Mouse (Mus musculus): Measurements from ENCODE around the gene Phf1. TPM values are rescaled to one million over a fixed set of nuclear protein-coding genes. Genes with fewer than 3 reads are reported as not detected.
A peak's percentile ranks its signal among the peaks of the same experiment; 100 is the strongest.

Gene Phf1
- total and polyA plus RNA-seq, 2 experiments from 2014 or later = 32.8 to 53.5 TPM

- peak overlapping the region; percentile 70 for H3K9ac ChIP-seq (replicated peaks; ENCODE audit: low read length, poor library complexity, severe bottlenecking)
- peaks cover 40% of the 10 kb centered on the region for H3K4me1 ChIP-seq (ENCODE audit: insufficient read depth, low read length)
- H3K4me3 ChIP-seq (ENCODE audit: low read depth, low read length) = peak overlapping the region; percentile 37
- no peak for DNase-seq (ENCODE audit: low spot score)
- H3K9me3 ChIP-seq (ENCODE audit: low read length) = no peaks in the 10 kb centered on the region
- peaks cover 30% of the 10 kb centered on the region for H3K36me3 ChIP-seq (ENCODE audit: insufficient read depth, low read length)
- peak overlapping the region; percentile 71 for H3K27ac ChIP-seq (ENCODE audit: low read depth, low read length)
- H3K4me2 ChIP-seq (ENCODE audit: low read depth, low read length, poor library complexity, severe bottlenecking) = peak overlapping the region; percentile 86
- no peak for TF ChIP-seq CTCF (IDR thresholded peaks at IDR 0.05)
- 7% methylated on average over 22 of the region's 23 CpGs for WGBS
- H3K27me3 ChIP-seq (ENCODE audit: insufficient read depth, low read length) = no peaks in the 10 kb centered on the region
- ATAC-seq (ENCODE audit: low FRiP score) = no peak
These were observed 19.4 kb downstream of the Phf1 start for GRCm38 (mm10) chr17:26951952-26952877.

GRCm38 (mm10) chr17:26953201-26953600 lies 20.3 kb downstream of the Phf1 start:
- Histone ChIP-seq H3K27ac (ENCODE audit: low read depth, low read length) (no peak overlapping the region), H3K4me2 (ENCODE audit: low read depth, low read length, poor library complexity, severe bottlenecking) (peak overlapping the region; percentile 86), H3K4me3 (ENCODE audit: low read depth, low read length) (no peak overlapping the region), H3K4me1 (ENCODE audit: insufficient read depth, low read length) (peaks cover 34% of the 10 kb centered on the region; the same call in 1 of the 2 replicates), H3K36me3 (ENCODE audit: insufficient read depth, low read length) (peaks cover 40% of the 10 kb centered on the region), H3K9ac (replicated peaks; ENCODE audit: low read length, poor library complexity, severe bottlenecking) (peak overlapping the region; percentile 19; the same call in 1 of the 2 replicates), H3K9me3 (ENCODE audit: low read length) (no peaks in the 10 kb centered on the region), H3K27me3 (ENCODE audit: insufficient read depth, low read length) (no peaks in the 10 kb centered on the region)
- DNase-seq (ENCODE audit: low spot score) = no peak
- 23% methylated on average over 6 of the region's 6 CpGs for WGBS
- no peak for ATAC-seq (ENCODE audit: low FRiP score)
- no peak for TF ChIP-seq CTCF (IDR thresholded peaks at IDR 0.05)

DNA sequence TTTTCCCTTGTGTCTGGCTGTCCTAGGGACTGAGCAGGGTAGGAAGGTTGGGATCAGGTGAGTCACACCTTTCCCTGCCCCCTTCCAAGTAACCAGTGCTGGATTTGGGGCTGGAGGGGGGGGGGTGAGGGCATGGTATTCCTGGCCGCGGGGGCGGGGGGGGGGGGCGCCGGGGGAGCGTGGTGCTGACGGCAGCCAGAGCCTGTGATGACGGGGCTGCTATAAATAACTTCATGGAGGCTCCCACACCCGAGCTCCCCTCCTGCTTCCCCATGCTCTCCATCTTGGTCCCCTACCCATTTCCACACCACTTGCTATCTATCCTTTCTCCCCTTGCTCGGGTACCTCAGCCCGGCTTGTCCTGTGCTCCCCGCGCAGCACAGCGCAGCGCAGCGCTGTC lies 20.9 kb downstream of the Phf1 start:
- 19% methylated on average over 10 of the region's 16 CpGs for WGBS
- no peak for ATAC-seq (ENCODE audit: low FRiP score)
- Histone ChIP-seq H3K4me1 (ENCODE audit: insufficient read depth, low read length) (peaks cover 34% of the 10 kb centered on the region; the same call in 1 of the 2 replicates), H3K27ac (ENCODE audit: low read depth, low read length) (no peak overlapping the region), H3K4me2 (ENCODE audit: low read depth, low read length, poor library complexity, severe bottlenecking) (peak overlapping the region; percentile 86), H3K4me3 (ENCODE audit: low read depth, low read length) (no peak overlapping the region), H3K9ac (replicated peaks; ENCODE audit: low read length, poor library complexity, severe bottlenecking) (peak overlapping the region; percentile 46; the same call in 1 of the 2 replicates), H3K9me3 (ENCODE audit: low read length) (no peaks in the 10 kb centered on the region), H3K36me3 (ENCODE audit: insufficient read depth, low read length) (peaks cover 44% of the 10 kb centered on the region), H3K27me3 (ENCODE audit: insufficient read depth, low read length) (no peaks in the 10 kb centered on the region)
- TF ChIP-seq CTCF (IDR thresholded peaks at IDR 0.05) = no peak
- DNase-seq (ENCODE audit: low spot score) = no peak

GRCm38 (mm10) chr17:26956309-26956708 lies 23.5 kb downstream of the Phf1 start:
- Histone ChIP-seq H3K9ac (replicated peaks; ENCODE audit: low read length, poor library complexity, severe bottlenecking) (no peak overlapping the region), H3K36me3 (ENCODE audit: insufficient read depth, low read length) (peaks cover 63% of the 10 kb centered on the region), H3K9me3 (ENCODE audit: low read length) (no peaks in the 10 kb centered on the region), H3K27ac (ENCODE audit: low read depth, low read length) (no peak overlapping the region), H3K27me3 (ENCODE audit: insufficient read depth, low read length) (no peaks in the 10 kb centered on the region), H3K4me3 (ENCODE audit: low read depth, low read length) (no peak overlapping the region), H3K4me2 (ENCODE audit: low read depth, low read length, poor library complexity, severe bottlenecking) (no peak overlapping the region), H3K4me1 (ENCODE audit: insufficient read depth, low read length) (peaks cover 18% of the 10 kb centered on the region; the same call in 1 of the 2 replicates)
- no peak for TF ChIP-seq CTCF (IDR thresholded peaks at IDR 0.05)
- WGBS = 83% methylated on average over 5 of the region's 5 CpGs
- DNase-seq (ENCODE audit: low spot score) (no peak), ATAC-seq (ENCODE audit: low FRiP score) (no peak)

DNA sequence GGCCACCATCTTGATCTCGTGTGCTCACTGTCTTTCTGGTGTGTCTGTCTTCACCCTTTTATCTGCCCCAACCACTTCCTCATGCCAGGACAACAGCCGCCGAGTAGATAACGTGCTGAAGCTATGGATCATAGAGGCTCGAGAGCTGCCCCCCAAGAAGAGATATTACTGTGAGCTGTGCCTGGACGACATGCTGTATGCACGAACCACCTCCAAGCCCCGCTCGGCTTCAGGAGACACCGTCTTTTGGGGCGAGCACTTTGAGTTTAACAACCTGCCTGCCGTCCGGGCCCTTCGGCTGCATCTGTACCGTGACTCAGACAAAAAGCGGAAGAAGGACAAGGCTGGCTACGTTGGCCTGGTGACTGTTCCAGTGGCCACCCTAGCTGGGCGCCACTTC lies 24.0 kb downstream of the Phf1 start:
- WGBS = 91% methylated on average over 18 of the region's 18 CpGs
- no peak for ATAC-seq (ENCODE audit: low FRiP score)
- no peak overlapping the region for H3K27ac ChIP-seq (ENCODE audit: low read depth, low read length)

GRCm38 (mm10) chr17:26957872-26958271 lies 25.0 kb downstream of the Phf1 start:
- Histone ChIP-seq H3K9me3 (ENCODE audit: low read length) (no peaks in the 10 kb centered on the region), H3K4me2 (ENCODE audit: low read depth, low read length, poor library complexity, severe bottlenecking) (no peak overlapping the region), H3K27me3 (ENCODE audit: insufficient read depth, low read length) (no peaks in the 10 kb centered on the region), H3K27ac (ENCODE audit: low read depth, low read length) (no peak overlapping the region), H3K4me1 (ENCODE audit: insufficient read depth, low read length) (peaks cover 6% of the 10 kb centered on the region; the same call in 1 of the 2 replicates), H3K9ac (replicated peaks; ENCODE audit: low read length, poor library complexity, severe bottlenecking) (no peak overlapping the region), H3K36me3 (ENCODE audit: insufficient read depth, low read length) (peaks cover 76% of the 10 kb centered on the region), H3K4me3 (ENCODE audit: low read depth, low read length) (no peak overlapping the region)
- 97% methylated on average over 5 of the region's 5 CpGs for WGBS
- DNase-seq (ENCODE audit: low spot score) = no peak
- no peak for TF ChIP-seq CTCF (IDR thresholded peaks at IDR 0.05)
- no peak for ATAC-seq (ENCODE audit: low FRiP score)

More for the DNA sequence above, 24.0 kb downstream of the Phf1 start:
- Histone ChIP-seq H3K4me3 (ENCODE audit: low read depth, low read length) (no peak overlapping the region), H3K9ac (replicated peaks; ENCODE audit: low read length, poor library complexity, severe bottlenecking) (no peak overlapping the region), H3K4me1 (ENCODE audit: insufficient read depth, low read length) (peaks cover 16% of the 10 kb centered on the region; the same call in 1 of the 2 replicates), H3K9me3 (ENCODE audit: low read length) (no peaks in the 10 kb centered on the region), H3K4me2 (ENCODE audit: low read depth, low read length, poor library complexity, severe bottlenecking) (no peak overlapping the region), H3K27me3 (ENCODE audit: insufficient read depth, low read length) (no peaks in the 10 kb centered on the region), H3K36me3 (ENCODE audit: insufficient read depth, low read length) (peaks cover 69% of the 10 kb centered on the region)
- no peak for DNase-seq (ENCODE audit: low spot score)
- TF ChIP-seq CTCF (IDR thresholded peaks at IDR 0.05) = no peak
